Mouse (Mus musculus) cerebellum, adult 2 months (tissue): ENCODE data around the gene Atp5f1.

ENCODE experiments used
- CTCF ChIP-seq: fragments of 200-500 bp; IDR thresholded peaks from 2 replicates; pipeline ENCODE4 v1.5.1; 2011; ENCODE audit warnings: low read depth, mild to moderate bottlenecking, control low read depth, low read length, moderate library complexity, borderline replicate concordance; ENCODE audit not compliant: insufficient read depth
- POLR2A ChIP-seq: fragments of 200-500 bp; IDR thresholded peaks from 2 replicates; pipeline ENCODE4 v1.6.1; 2011; ENCODE audit warnings: low read length, control low read depth, borderline replicate concordance; ENCODE audit not compliant: insufficient read depth

DNA sequence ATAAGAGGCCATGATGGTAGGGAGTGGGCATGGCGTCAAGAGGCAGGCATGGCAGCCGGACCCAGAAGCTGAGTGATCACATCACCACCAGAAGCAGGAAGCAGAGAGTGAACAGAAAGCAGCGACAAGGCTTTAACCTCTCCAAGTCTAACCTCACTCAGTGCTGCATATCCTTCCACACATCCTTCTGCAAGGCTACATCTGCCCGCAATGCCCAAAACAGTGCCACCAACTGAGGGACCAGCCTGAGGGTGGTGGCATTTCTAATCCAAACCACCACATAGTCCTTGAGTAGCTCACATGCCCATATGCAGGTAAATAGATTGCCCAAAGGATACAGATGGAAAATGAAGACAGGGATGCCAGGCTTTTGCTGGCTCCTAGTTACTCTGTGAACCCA is 50.9 kb downstream of the Atp5f1 start:
- TF ChIP-seq POLR2A (no peak), CTCF (no peak)
